Mouse (Mus musculus): ENCODE data around the gene Phtf2. TPM values are rescaled to one million over a fixed set of nuclear protein-coding genes. Genes with fewer than 3 reads are reported as not detected.

Gene Phtf2
- polyA plus RNA-seq, 1 experiment = 3.6 TPM

GRCm38 (mm10) chr5:20924608-20925007, 42.7 kb upstream of the Phtf2 start:
- Histone ChIP-seq H3K79me2 (ENCODE audit: control insufficient read depth, insufficient read depth) (peaks cover 54% of the 10 kb centered on the region), H3K4me3 (no peak overlapping the region), H3K36me3 (ENCODE audit: control insufficient read depth, insufficient read depth) (no peaks in the 10 kb centered on the region), H3K27me3 (ENCODE audit: control insufficient read depth, insufficient read depth, insufficient read length) (no peaks in the 10 kb centered on the region), H3ac (ENCODE audit: control insufficient read depth, insufficient read length) (no peak overlapping the region), H3K4me2 (ENCODE audit: low read depth) (no peak overlapping the region)
- TF ChIP-seq MYOD1 (IDR thresholded peaks at IDR 0.05; ENCODE audit: control insufficient read depth in 1 of 3, insufficient read length in 2 of 3, low read depth in 2 of 3) (no peak), POLR2A (IDR thresholded peaks at IDR 0.05; ENCODE audit: insufficient read length, low read depth) (no peak), MAX (IDR thresholded peaks at IDR 0.05; ENCODE audit: low read depth) (no peak), SRF (IDR thresholded peaks at IDR 0.05; ENCODE audit: control insufficient read depth, insufficient read length, low read depth) (no peak), TCF3 (IDR thresholded peaks at IDR 0.05; ENCODE audit: insufficient read length, low read depth) (no peak), CEBPB (IDR thresholded peaks at IDR 0.05; ENCODE audit: insufficient read depth, poor library complexity, severe bottlenecking) (no peak), MYOG (IDR thresholded peaks at IDR 0.05; ENCODE audit: control insufficient read depth in 1 of 3, insufficient read depth in 1 of 3, insufficient read length in 2 of 3, low read depth in 2 of 3) (no peak), POLR2AphosphoS2 (IDR thresholded peaks at IDR 0.05; ENCODE audit: insufficient read length, low read depth) (no peak), E2F4 (IDR thresholded peaks at IDR 0.05; ENCODE audit: insufficient read depth) (no peak), USF1 (IDR thresholded peaks at IDR 0.05; ENCODE audit: low read depth) (no peak), REST (IDR thresholded peaks at IDR 0.05; ENCODE audit: insufficient read depth, insufficient read length) (no peak), TCF12 (IDR thresholded peaks at IDR 0.05; ENCODE audit: insufficient read depth, poor library complexity, severe bottlenecking) (no peak)

DNA sequence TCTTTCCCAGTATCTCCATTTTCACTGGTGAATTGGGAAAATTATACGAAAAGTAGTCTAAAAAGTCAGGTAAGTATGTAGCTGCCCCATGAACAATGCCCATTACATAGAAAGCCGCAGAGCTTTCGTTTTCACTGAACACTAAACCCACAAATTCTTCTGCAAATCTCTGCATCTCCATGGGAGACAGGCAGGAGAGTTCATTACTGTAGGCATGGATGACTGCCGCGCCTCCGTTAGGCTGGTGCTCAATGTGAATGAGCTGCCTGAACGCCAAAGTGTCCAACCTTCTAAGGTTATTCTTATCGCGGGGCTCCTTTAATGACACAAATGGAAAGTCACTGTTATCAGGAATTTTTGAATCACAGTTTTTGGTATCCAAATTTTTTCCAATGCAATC, 37.6 kb upstream of the Phtf2 start:
- Histone ChIP-seq H3K4me2 (ENCODE audit: low read depth) (no peak overlapping the region), H3K79me2 (ENCODE audit: control insufficient read depth, insufficient read depth) (peaks cover 28% of the 10 kb centered on the region), H3K27me3 (ENCODE audit: control insufficient read depth, insufficient read depth, insufficient read length) (no peaks in the 10 kb centered on the region), H3ac (ENCODE audit: control insufficient read depth, insufficient read length) (no peak overlapping the region), H3K4me3 (no peak overlapping the region), H3K36me3 (ENCODE audit: control insufficient read depth, insufficient read depth) (peaks cover 6% of the 10 kb centered on the region)
- TF ChIP-seq SRF (IDR thresholded peaks at IDR 0.05; ENCODE audit: control insufficient read depth, insufficient read length, low read depth) (no peak), CEBPB (IDR thresholded peaks at IDR 0.05; ENCODE audit: insufficient read depth, poor library complexity, severe bottlenecking) (no peak), USF1 (IDR thresholded peaks at IDR 0.05; ENCODE audit: low read depth) (no peak), MAX (IDR thresholded peaks at IDR 0.05; ENCODE audit: low read depth) (no peak)

DNA sequence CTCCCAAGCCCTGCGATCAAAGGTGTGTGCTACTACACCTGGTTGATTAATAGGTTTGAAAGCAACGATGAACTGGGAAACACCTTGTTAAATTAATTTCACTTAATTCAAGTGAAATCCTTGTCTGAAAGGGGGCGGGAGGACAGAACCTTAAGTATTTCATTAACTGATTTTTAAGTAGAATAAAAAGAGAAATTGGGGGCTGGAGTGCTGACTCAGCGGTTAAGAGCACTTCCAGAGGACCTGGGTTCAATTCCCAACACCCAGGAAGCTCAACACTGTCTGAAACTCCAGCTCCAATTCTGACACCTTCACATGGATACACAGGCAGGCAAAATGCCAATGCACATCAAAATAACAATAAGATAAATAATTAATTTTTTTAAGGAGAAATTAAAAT, 37.0 kb upstream of the Phtf2 start:
- no peaks in the 10 kb centered on the region for H3K27me3 ChIP-seq (ENCODE audit: control insufficient read depth, insufficient read depth, insufficient read length)
- H3K36me3 ChIP-seq (ENCODE audit: control insufficient read depth, insufficient read depth) = peaks cover 6% of the 10 kb centered on the region
- no peak overlapping the region for H3K4me3 ChIP-seq
- peaks cover 28% of the 10 kb centered on the region for H3K79me2 ChIP-seq (ENCODE audit: control insufficient read depth, insufficient read depth)
- TF ChIP-seq E2F4 (IDR thresholded peaks at IDR 0.05; ENCODE audit: insufficient read depth) (no peak), MYOG (IDR thresholded peaks at IDR 0.05; ENCODE audit: control insufficient read depth in 1 of 3, insufficient read depth in 1 of 3, insufficient read length in 2 of 3, low read depth in 2 of 3) (no peak), MYOD1 (IDR thresholded peaks at IDR 0.05; ENCODE audit: control insufficient read depth in 1 of 3, insufficient read length in 2 of 3, low read depth in 2 of 3) (no peak), TCF3 (IDR thresholded peaks at IDR 0.05; ENCODE audit: insufficient read length, low read depth) (no peak), SRF (IDR thresholded peaks at IDR 0.05; ENCODE audit: control insufficient read depth, insufficient read length, low read depth) (no peak), POLR2AphosphoS2 (IDR thresholded peaks at IDR 0.05; ENCODE audit: insufficient read length, low read depth) (no peak), TCF12 (IDR thresholded peaks at IDR 0.05; ENCODE audit: insufficient read depth, poor library complexity, severe bottlenecking) (no peak), CEBPB (IDR thresholded peaks at IDR 0.05; ENCODE audit: insufficient read depth, poor library complexity, severe bottlenecking) (no peak), POLR2A (IDR thresholded peaks at IDR 0.05; ENCODE audit: insufficient read length, low read depth) (no peak), USF1 (IDR thresholded peaks at IDR 0.05; ENCODE audit: low read depth) (no peak), MAX (IDR thresholded peaks at IDR 0.05; ENCODE audit: low read depth) (no peak), REST (IDR thresholded peaks at IDR 0.05; ENCODE audit: insufficient read depth, insufficient read length) (no peak)
- H3K4me2 ChIP-seq (ENCODE audit: low read depth) = no peak overlapping the region
- H3ac ChIP-seq (ENCODE audit: control insufficient read depth, insufficient read length) = no peak overlapping the region

GRCm38 (mm10) chr5:20913372-20914275, 31.7 kb upstream of the Phtf2 start:
- TF ChIP-seq E2F4 (IDR thresholded peaks at IDR 0.05; ENCODE audit: insufficient read depth) (no peak), SRF (IDR thresholded peaks at IDR 0.05; ENCODE audit: control insufficient read depth, insufficient read length, low read depth) (peak; percentile 58), MAX (IDR thresholded peaks at IDR 0.05; ENCODE audit: low read depth) (no peak), USF1 (IDR thresholded peaks at IDR 0.05; ENCODE audit: low read depth) (no peak), CEBPB (IDR thresholded peaks at IDR 0.05; ENCODE audit: insufficient read depth, poor library complexity, severe bottlenecking) (0 out of 2 replicates have a peak, but pooled peaks have one; percentile 34), REST (IDR thresholded peaks at IDR 0.05; ENCODE audit: insufficient read depth, insufficient read length) (no peak), MYOG (IDR thresholded peaks at IDR 0.05; ENCODE audit: control insufficient read depth in 1 of 3, insufficient read depth in 1 of 3, insufficient read length in 2 of 3, low read depth in 2 of 3) (no peak), POLR2A (IDR thresholded peaks at IDR 0.05; ENCODE audit: insufficient read length, low read depth) (no peak), TCF12 (IDR thresholded peaks at IDR 0.05; ENCODE audit: insufficient read depth, poor library complexity, severe bottlenecking) (no peak), TCF3 (IDR thresholded peaks at IDR 0.05; ENCODE audit: insufficient read length, low read depth) (no peak), MYOD1 (IDR thresholded peaks at IDR 0.05; ENCODE audit: control insufficient read depth in 1 of 3, insufficient read length in 2 of 3, low read depth in 2 of 3) (no peak), POLR2AphosphoS2 (IDR thresholded peaks at IDR 0.05; ENCODE audit: insufficient read length, low read depth) (no peak)
- peaks cover 6% of the 10 kb centered on the region for H3K36me3 ChIP-seq (ENCODE audit: control insufficient read depth, insufficient read depth)
- peak overlapping the region; percentile 31 for H3K4me2 ChIP-seq (ENCODE audit: low read depth)
- no peak overlapping the region for H3ac ChIP-seq (ENCODE audit: control insufficient read depth, insufficient read length)
- no peaks in the 10 kb centered on the region for H3K27me3 ChIP-seq (ENCODE audit: control insufficient read depth, insufficient read depth, insufficient read length)
- H3K4me3 ChIP-seq = no peak overlapping the region
- H3K79me2 ChIP-seq (ENCODE audit: control insufficient read depth, insufficient read depth) = peaks cover 36% of the 10 kb centered on the region

Data from myocyte (in vitro differentiated cells).